Mouse (Mus musculus) limb, embryonic 10.5 days (tissue): Measurements from ENCODE around the gene Pde6g. TPM values are rescaled to one million over a fixed set of nuclear protein-coding genes. Genes with fewer than 3 reads are reported as not detected.

Experiments
- DNase-seq: peaks from one replicate; pipeline ENCODE4 v3.0.0-alpha.2; 2017; ENCODE audit warnings: low spot score
- H3K27ac ChIP-seq: fragments of 300-500 bp; sonication (generic); 2 replicates; pipeline ENCODE4 v1.5.1; 2016; ENCODE audit warnings: mild to moderate bottlenecking
- H3K27me3 ChIP-seq: fragments of 300-500 bp; sonication (generic); 2 replicates; pipeline ENCODE4 v1.6.1; 2016; ENCODE audit warnings: low read depth, mild to moderate bottlenecking; ENCODE audit not compliant: poor library complexity, severe bottlenecking
- H3K36me3 ChIP-seq: fragments of 300-500 bp; sonication (generic); 2 replicates; pipeline ENCODE4 v1.6.1; 2016; ENCODE audit warnings: mild to moderate bottlenecking, moderate library complexity
- H3K4me1 ChIP-seq: fragments of 300-500 bp; sonication (generic); 2 replicates; pipeline ENCODE4 v1.6.1; 2016
- H3K4me3 ChIP-seq: fragments of 300-500 bp; sonication (generic); 2 replicates; pipeline ENCODE4 v1.5.1; 2016; ENCODE audit warnings: mild to moderate bottlenecking, moderate library complexity
- H3K9me3 ChIP-seq: fragments of 300-500 bp; sonication (generic); replicated peaks from 2 replicates; pipeline ENCODE4 v1.6.1; 2016; ENCODE audit warnings: mild to moderate bottlenecking
- WGBS: fragments of 180-500 bp; shearing (Covaris S2); methylation state at CpG from one replicate; pipeline ENCODE4 v1.1.7; 2016; 5-methylcytosine and 5-hydroxymethylcytosine counted together
- polyA plus RNA-seq: library from polyadenylated mRNA; unstranded; fragments of >200 nt; fragmentation: Nextera tagmentation; extraction: Ambion mirVana; gene quantifications from 2 replicates; pipeline ENCODE4 v1.2.1, GENCODE M21; 2016

The Pde6g gene
- polyA plus RNA-seq, 1 experiment from 2014 or later, result not detected

DNA sequence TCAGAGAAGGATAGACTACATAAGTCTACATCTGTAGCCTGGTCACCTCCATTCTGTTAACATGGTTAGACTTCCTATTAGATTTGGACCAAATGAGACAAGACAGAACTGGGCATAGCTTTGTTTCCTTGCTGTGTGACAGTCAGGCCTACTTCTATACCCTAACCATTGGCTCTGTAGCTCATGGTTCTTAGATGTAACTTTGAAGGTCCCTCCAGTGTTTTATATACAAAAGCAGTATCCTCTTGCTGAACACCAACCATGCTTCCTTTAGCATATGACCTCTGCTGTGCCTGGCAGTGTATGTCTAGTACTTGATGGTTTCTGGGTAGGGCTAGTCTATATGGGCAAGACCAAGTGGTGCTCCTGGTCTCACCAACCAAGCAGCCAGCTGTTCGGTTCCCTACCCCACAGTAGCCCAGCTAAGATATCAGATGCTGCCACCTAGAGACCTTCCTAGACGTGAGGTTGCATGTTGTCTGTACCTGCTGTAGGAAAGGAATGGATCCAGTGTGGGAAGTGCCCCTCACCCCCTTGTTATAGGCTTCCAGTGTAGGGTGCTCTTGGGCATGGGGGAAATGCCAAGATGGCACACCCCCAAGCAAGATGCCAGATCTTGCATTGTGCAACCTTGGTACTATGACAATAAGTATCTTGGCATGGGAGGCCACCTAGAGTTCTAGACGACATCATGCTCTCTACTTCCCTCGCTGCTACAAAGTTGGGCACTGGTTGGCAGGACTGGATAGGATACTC, 37.2 kb upstream of the Pde6g start:
- DNase-seq, result no peak
- no peaks in the 10 kb centered on the region for H3K27me3 ChIP-seq
- peak overlapping the region; percentile 90 for H3K27ac ChIP-seq
- peak overlapping the region; percentile 97 for H3K4me3 ChIP-seq
- H3K9me3 ChIP-seq, result no peaks in the 10 kb centered on the region
- WGBS, result 34% methylated on average over 4 of the region's 4 CpGs
- peaks cover 57% of the 10 kb centered on the region for H3K4me1 ChIP-seq
- H3K36me3 ChIP-seq, result peaks cover 72% of the 10 kb centered on the region

DNA sequence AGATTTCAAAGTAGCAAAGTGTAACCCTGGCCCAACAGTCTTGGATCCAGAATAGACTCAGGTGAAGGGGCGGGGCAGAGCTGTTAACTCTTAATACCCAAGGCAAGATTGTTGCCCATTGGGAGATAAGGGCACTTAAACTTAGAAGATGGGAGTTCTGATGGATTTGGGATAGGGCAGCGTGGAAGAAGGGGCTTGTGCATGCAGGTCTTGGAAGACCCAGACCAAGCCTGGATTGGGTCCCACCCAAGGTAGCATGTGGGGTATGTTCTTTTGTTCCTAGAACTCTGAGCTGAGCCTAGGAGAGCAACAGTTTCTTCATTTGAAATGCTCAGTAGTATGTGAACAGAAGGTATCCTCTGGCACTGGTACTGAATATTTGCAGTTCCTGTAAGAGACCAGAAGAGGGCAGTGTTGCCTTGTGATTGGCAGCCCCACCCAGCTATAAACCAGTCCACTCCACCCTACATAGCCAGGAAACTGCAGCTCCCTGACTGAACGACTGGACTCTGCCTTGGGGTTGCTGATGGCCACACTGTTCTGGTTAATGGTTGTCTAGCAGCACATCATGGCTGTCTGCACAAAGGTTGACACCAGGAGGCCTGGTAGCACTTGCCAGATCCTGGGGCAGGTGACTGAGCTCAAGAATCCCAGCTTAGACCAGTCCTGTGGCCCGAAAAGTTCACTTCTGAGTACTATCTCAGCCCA, 35.9 kb upstream of the Pde6g start:
- no peaks in the 10 kb centered on the region for H3K9me3 ChIP-seq
- DNase-seq, result peak; percentile 74
- H3K27me3 ChIP-seq, result no peaks in the 10 kb centered on the region
- WGBS, result 62% methylated on average over 4 of the region's 4 CpGs
- H3K4me1 ChIP-seq, result peaks cover 61% of the 10 kb centered on the region
- peaks cover 61% of the 10 kb centered on the region for H3K36me3 ChIP-seq
- H3K27ac ChIP-seq, result peak overlapping the region; percentile 21; the same call in 1 of the 2 replicates
- H3K4me3 ChIP-seq, result peak overlapping the region; percentile 19

DNA sequence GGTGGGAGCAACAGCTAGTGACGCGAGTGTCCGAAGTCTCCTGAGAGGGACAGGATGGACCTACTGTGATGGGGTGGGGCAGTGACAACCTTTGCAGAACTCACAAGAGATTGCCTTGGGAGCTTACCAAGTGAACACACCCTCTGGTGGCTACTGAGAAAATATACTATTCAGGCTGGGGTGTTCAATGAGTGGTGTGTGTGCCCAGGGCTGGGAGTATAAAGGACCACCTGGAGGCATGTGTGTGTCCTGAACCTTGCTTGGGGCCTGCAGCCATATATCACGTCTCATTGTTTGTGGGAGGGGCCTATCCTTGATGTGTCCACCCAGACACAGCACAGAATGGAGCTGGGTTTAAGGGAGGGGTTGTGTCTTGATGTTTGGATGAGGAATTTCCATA, 35.2 kb upstream of the Pde6g start:
- no peaks in the 10 kb centered on the region for H3K27me3 ChIP-seq
- H3K9me3 ChIP-seq, result no peaks in the 10 kb centered on the region
- no peak overlapping the region for H3K27ac ChIP-seq
- DNase-seq, result no peak
- no peak overlapping the region for H3K4me3 ChIP-seq
- peaks cover 61% of the 10 kb centered on the region for H3K36me3 ChIP-seq
- 85% methylated on average over 4 of the region's 4 CpGs for WGBS
- H3K4me1 ChIP-seq, result peaks cover 61% of the 10 kb centered on the region

GRCm38 (mm10) chr11:120485251-120485650, 32.0 kb upstream of the Pde6g start:
- Histone ChIP-seq H3K27me3 (no peaks in the 10 kb centered on the region), H3K4me3 (peak overlapping the region; percentile 98), H3K9me3 (no peaks in the 10 kb centered on the region), H3K36me3 (peaks cover 88% of the 10 kb centered on the region), H3K4me1 (peaks cover 32% of the 10 kb centered on the region), H3K27ac (peak overlapping the region; percentile 95)
- DNase-seq, result no peak
- WGBS, result 11% methylated on average over 10 of the region's 10 CpGs

GRCm38 (mm10) chr11:120484265-120484981, 31.1 kb upstream of the Pde6g start, which contains the start of gene Mrpl12:
TSS of gene Mrpl12 (plus strand) at chr11:120484613.
- Histone ChIP-seq H3K4me1 (peaks cover 25% of the 10 kb centered on the region), H3K9me3 (no peaks in the 10 kb centered on the region), H3K4me3 (peak within 1 kb of the TSS; percentile 98), H3K27ac (peak within 1 kb of the TSS; percentile 95), H3K36me3 (peaks cover 88% of the 10 kb centered on the region), H3K27me3 (no peaks in the 10 kb centered on the region)
- DNase-seq, result peak; percentile 93
- 1% methylated on average over 60 of the region's 60 CpGs for WGBS

- no peak for DNase-seq
- H3K27me3 ChIP-seq, result no peaks in the 10 kb centered on the region
- H3K27ac ChIP-seq, result peak overlapping the region; percentile 95
- peak overlapping the region; percentile 98 for H3K4me3 ChIP-seq
- H3K36me3 ChIP-seq, result peaks cover 88% of the 10 kb centered on the region
- WGBS, result 90% methylated on average over 7 of the region's 7 CpGs
- peaks cover 21% of the 10 kb centered on the region for H3K4me1 ChIP-seq
- H3K9me3 ChIP-seq, result no peaks in the 10 kb centered on the region
Measured at GRCm38 (mm10) chr11:120483448-120483934, 30.2 kb upstream of the Pde6g start.

DNA sequence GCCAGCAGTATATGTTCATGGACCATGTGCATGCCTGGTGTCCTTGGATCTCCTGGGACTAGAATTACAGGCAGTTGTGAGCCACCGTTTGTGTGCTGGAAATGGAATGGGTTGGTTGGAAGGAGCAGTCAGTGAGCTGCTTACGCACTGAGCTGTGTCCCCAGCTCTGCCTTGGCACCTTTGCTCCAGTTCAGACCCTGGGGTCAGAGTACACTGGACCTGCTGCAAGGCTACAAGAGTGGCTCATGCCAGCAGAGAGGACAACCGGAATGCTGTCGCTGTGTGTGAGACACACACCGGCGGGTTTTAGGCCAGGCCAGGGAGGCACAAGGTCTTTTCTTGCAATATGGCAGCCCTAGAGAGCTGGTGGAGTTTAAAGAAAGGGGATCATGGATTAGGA, 18.8 kb upstream of the Pde6g start:
- no peak overlapping the region for H3K4me3 ChIP-seq
- DNase-seq, result no peak
- no peaks in the 10 kb centered on the region for H3K9me3 ChIP-seq
- no peak overlapping the region for H3K27ac ChIP-seq
- 95% methylated on average over 6 of the region's 6 CpGs for WGBS
- peaks cover 77% of the 10 kb centered on the region for H3K36me3 ChIP-seq
- peaks cover 10% of the 10 kb centered on the region for H3K4me1 ChIP-seq
- H3K27me3 ChIP-seq, result no peaks in the 10 kb centered on the region

DNA sequence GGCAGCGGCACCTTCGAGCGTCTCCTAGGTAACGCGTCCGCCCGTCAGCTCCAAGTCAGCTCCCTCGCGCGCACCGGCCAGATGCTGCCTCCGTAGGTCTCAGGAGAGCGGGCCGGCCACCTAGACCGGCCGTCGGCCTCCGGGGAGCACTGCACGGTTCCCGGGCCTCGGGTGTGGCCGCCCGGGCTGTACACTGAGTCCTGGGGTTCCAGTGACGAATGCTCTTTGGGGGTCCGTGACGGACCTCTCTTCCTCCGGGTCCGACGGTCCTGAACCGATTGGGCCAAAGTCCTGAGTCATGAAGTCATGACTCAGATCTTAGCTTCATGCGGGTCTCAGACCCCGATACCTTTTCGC, 14.4 kb upstream of the Pde6g start:
- Histone ChIP-seq H3K4me3 (peak overlapping the region; percentile 88), H3K27me3 (no peaks in the 10 kb centered on the region), H3K36me3 (peaks cover 69% of the 10 kb centered on the region), H3K27ac (peak overlapping the region; percentile 88), H3K4me1 (peaks cover 27% of the 10 kb centered on the region), H3K9me3 (no peaks in the 10 kb centered on the region)
- under 1% methylated on average over 33 of the region's 33 CpGs for WGBS
- DNase-seq, result no peak

DNA sequence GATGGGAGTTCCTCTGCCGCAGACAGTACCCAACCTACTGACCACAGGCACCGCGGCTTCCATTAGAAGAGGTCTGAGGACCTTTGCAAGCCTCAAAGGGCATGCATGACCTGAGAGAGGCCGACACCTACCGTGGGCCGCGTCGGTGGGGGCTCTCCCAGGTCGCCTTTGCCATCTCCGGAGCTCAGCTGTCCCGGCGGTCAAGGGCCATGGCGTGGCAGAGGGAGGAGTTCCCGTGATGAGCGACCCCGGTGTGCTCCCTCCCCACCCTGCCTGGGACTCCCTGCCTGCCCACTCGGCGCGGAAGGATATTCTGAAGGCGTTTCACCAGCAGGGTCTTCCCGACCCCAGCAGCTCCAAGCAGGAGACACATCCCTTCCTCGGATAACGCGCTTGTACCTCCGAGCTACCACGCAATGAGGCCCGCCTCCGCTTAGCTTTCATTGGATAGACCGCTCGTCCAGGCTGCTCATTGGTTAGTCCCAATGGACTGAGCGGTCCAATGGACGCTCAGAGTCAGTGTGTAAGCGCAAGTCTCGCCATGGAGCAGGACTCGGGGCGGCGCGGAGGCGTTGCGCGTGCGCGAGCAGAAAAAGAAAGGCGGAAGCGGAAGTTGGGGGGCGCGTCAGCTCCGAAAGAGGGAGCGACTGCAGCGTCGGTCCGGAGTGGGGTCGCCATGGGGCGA, 13.9 kb upstream of the Pde6g start, which contains the start of gene Arl16:
Gene Arl16, minus strand, starts transcription at position 557 of the 685 bp plus-strand sequence.
- under 1% methylated on average over 54 of the region's 54 CpGs for WGBS
- H3K36me3 ChIP-seq, result peaks cover 69% of the 10 kb centered on the region
- H3K27ac ChIP-seq, result peak within 1 kb of the TSS; percentile 88

GRCm38 (mm10) chr11:120465521-120465920, 12.2 kb upstream of the Pde6g start:
- Histone ChIP-seq H3K4me1 (peaks cover 29% of the 10 kb centered on the region), H3K9me3 (no peaks in the 10 kb centered on the region), H3K36me3 (peaks cover 69% of the 10 kb centered on the region), H3K4me3 (peak overlapping the region; percentile 88), H3K27me3 (no peaks in the 10 kb centered on the region), H3K27ac (no peak overlapping the region)
- no peak for DNase-seq
- 97% methylated on average over 4 of the region's 4 CpGs for WGBS

More for the DNA sequence above, 13.9 kb upstream of the Pde6g start, which contains the start of gene Arl16:
- peak; percentile 99 for DNase-seq
- peaks cover 27% of the 10 kb centered on the region for H3K4me1 ChIP-seq
- H3K4me3 ChIP-seq, result peak within 1 kb of the TSS; percentile 88
- no peaks in the 10 kb centered on the region for H3K9me3 ChIP-seq
- no peaks in the 10 kb centered on the region for H3K27me3 ChIP-seq

DNA sequence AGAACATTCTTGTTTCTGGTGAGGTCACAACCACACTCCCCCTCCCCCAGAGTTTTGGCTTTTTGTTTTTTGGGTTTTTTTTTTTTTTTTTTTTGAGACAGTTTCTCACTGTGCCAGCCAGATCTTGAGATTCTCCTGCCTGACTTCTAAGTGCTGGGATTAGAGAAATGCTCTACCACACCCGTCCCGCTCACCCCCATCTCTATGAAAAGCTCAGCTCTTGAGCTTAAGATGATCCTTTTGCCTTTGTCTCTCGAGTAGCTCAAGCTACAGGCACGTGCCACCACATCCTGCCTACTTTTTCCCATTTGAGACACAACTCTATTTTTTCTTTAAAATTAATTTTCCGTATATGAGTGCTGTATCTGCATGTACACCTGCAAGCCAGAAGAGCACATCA, 11.1 kb upstream of the Pde6g start:
- no peak for DNase-seq
- H3K27ac ChIP-seq, result no peak overlapping the region
- 89% methylated on average over 5 of the region's 5 CpGs for WGBS
- H3K4me3 ChIP-seq, result no peak overlapping the region
- peaks cover 29% of the 10 kb centered on the region for H3K4me1 ChIP-seq
- H3K9me3 ChIP-seq, result no peaks in the 10 kb centered on the region
- H3K27me3 ChIP-seq, result no peaks in the 10 kb centered on the region
- H3K36me3 ChIP-seq, result peaks cover 68% of the 10 kb centered on the region

GRCm38 (mm10) chr11:120463536-120463935, 10.2 kb upstream of the Pde6g start:
- H3K4me3 ChIP-seq, result no peak overlapping the region
- peaks cover 70% of the 10 kb centered on the region for H3K36me3 ChIP-seq
- no peaks in the 10 kb centered on the region for H3K27me3 ChIP-seq
- no peak for DNase-seq
- 88% methylated on average over 2 of the region's 2 CpGs for WGBS
- no peaks in the 10 kb centered on the region for H3K9me3 ChIP-seq
- no peak overlapping the region for H3K27ac ChIP-seq
- H3K4me1 ChIP-seq, result peaks cover 35% of the 10 kb centered on the region
